Mouse (Mus musculus) myocyte (in vitro differentiated cells): Measurements from ENCODE around the gene Tenm4. TPM values are rescaled to one million over a fixed set of nuclear protein-coding genes. Genes with fewer than 3 reads are reported as not detected.

Source experiments
- H3K27me3 ChIP-seq: one replicate; pipeline ENCODE4 v1.6.1; 2011; ENCODE audit not compliant: control insufficient read depth, insufficient read depth, insufficient read length
- H3K36me3 ChIP-seq: one replicate; pipeline ENCODE4 v1.6.1; 2011; ENCODE audit not compliant: control insufficient read depth, insufficient read depth
- H3K4me2 ChIP-seq: one replicate; pipeline ENCODE4 v1.6.1; 2011; ENCODE audit warnings: low read depth, control low read depth
- H3K4me3 ChIP-seq: one replicate; pipeline ENCODE4 v1.5.1; 2011; ENCODE audit warnings: mild to moderate bottlenecking, control low read depth, moderate library complexity
- H3K79me2 ChIP-seq: one replicate; pipeline ENCODE4 v1.6.1; 2011; ENCODE audit not compliant: control insufficient read depth, insufficient read depth
- H3ac ChIP-seq: one replicate; pipeline ENCODE4 v1.6.1; 2011; ENCODE audit not compliant: control insufficient read depth, insufficient read length
- CEBPB ChIP-seq: IDR thresholded peaks from 2 replicates; pipeline ENCODE4 v1.6.1; 2011; ENCODE audit warnings: mild to moderate bottlenecking, moderate library complexity; ENCODE audit not compliant: poor library complexity, insufficient read depth, severe bottlenecking
- E2F4 ChIP-seq: IDR thresholded peaks from one replicate; pipeline ENCODE4 v1.6.1; 2011; ENCODE audit warnings: mild to moderate bottlenecking, control low read depth, moderate library complexity; ENCODE audit not compliant: insufficient read depth
- MAX ChIP-seq: IDR thresholded peaks from one replicate; pipeline ENCODE4 v1.6.1; 2011; ENCODE audit warnings: low read depth, mild to moderate bottlenecking, control low read depth
- MYOD1 ChIP-seq, 3 experiments: IDR thresholded peaks; one replicate each; pipeline ENCODE4 v1.6.1; 2011; ENCODE audit warnings: control low read depth in 2 of 3, low read depth in 2 of 3, mild to moderate bottlenecking in 2 of 3, moderate library complexity in 1 of 3; ENCODE audit not compliant: insufficient read length in 2 of 3, control insufficient read depth in 1 of 3
- MYOG ChIP-seq, 3 experiments: IDR thresholded peaks; one replicate each; pipeline ENCODE4 v1.6.1; 2011; ENCODE audit warnings: control low read depth in 2 of 3, low read depth in 2 of 3, mild to moderate bottlenecking in 2 of 3; ENCODE audit not compliant: insufficient read length in 2 of 3, control insufficient read depth in 1 of 3, insufficient read depth in 1 of 3
- POLR2A ChIP-seq: IDR thresholded peaks from one replicate; pipeline ENCODE4 v1.6.1; 2011; ENCODE audit warnings: low read depth, mild to moderate bottlenecking, control low read depth, moderate library complexity; ENCODE audit not compliant: insufficient read length
- POLR2AphosphoS2 ChIP-seq: IDR thresholded peaks from one replicate; pipeline ENCODE4 v1.6.1; 2011; ENCODE audit warnings: low read depth, control low read depth; ENCODE audit not compliant: insufficient read length
- REST ChIP-seq: IDR thresholded peaks from one replicate; pipeline ENCODE4 v1.6.1; 2011; ENCODE audit warnings: mild to moderate bottlenecking, control low read depth, moderate library complexity; ENCODE audit not compliant: insufficient read depth, insufficient read length
- SRF ChIP-seq: IDR thresholded peaks from one replicate; pipeline ENCODE4 v1.6.1; 2011; ENCODE audit warnings: low read depth; ENCODE audit not compliant: control insufficient read depth, insufficient read length
- TCF12 ChIP-seq: IDR thresholded peaks from one replicate; pipeline ENCODE4 v1.6.1; 2011; ENCODE audit warnings: mild to moderate bottlenecking, control low read depth; ENCODE audit not compliant: poor library complexity, insufficient read depth, severe bottlenecking
- TCF3 ChIP-seq: IDR thresholded peaks from one replicate; pipeline ENCODE4 v1.6.1; 2011; ENCODE audit warnings: low read depth, control low read depth; ENCODE audit not compliant: insufficient read length
- USF1 ChIP-seq: IDR thresholded peaks from one replicate; pipeline ENCODE4 v1.6.1; 2011; ENCODE audit warnings: low read depth, mild to moderate bottlenecking, control low read depth, moderate library complexity
- polyA plus RNA-seq: library from polyadenylated mRNA; unstranded; fragments of >200 nt; fragmentation: generic; extraction: Trizol; gene quantifications from one replicate; pipeline ENCODE4 v1.2.1, GENCODE M21; 2012; ENCODE audit warnings: missing spikeins

Gene Tenm4
- polyA plus RNA-seq, 1 experiment = 10.9 TPM

GRCm38 (mm10) chr7:96536313-96536880 lies 365.4 kb downstream of the Tenm4 start:
- no peak overlapping the region for H3K4me2 ChIP-seq
- no peaks in the 10 kb centered on the region for H3K79me2 ChIP-seq
- TF ChIP-seq POLR2AphosphoS2 (no peak), POLR2A (no peak), MYOG (IDR thresholded peaks at IDR 0.05; ENCODE audit: control insufficient read depth in 1 of 3, insufficient read depth in 1 of 3, insufficient read length in 2 of 3, low read depth in 2 of 3) (no peak), TCF3 (no peak), MAX (no peak), MYOD1 (IDR thresholded peaks at IDR 0.05; ENCODE audit: control insufficient read depth in 1 of 3, insufficient read length in 2 of 3, low read depth in 2 of 3) (no peak), USF1 (no peak), TCF12 (no peak), CEBPB (no peak), SRF (no peak), REST (no peak), E2F4 (no peak)
- no peak overlapping the region for H3K4me3 ChIP-seq
- no peaks in the 10 kb centered on the region for H3K27me3 ChIP-seq
- H3K36me3 ChIP-seq = no peaks in the 10 kb centered on the region
- no peak overlapping the region for H3ac ChIP-seq

- Histone ChIP-seq H3K4me2 (no peak overlapping the region), H3K79me2 (no peaks in the 10 kb centered on the region), H3K27me3 (no peaks in the 10 kb centered on the region), H3K36me3 (no peaks in the 10 kb centered on the region), H3ac (no peak overlapping the region), H3K4me3 (no peak overlapping the region)
- TF ChIP-seq TCF3 (no peak), POLR2A (no peak), USF1 (no peak), MYOD1 (IDR thresholded peaks at IDR 0.05; ENCODE audit: control insufficient read depth in 1 of 3, insufficient read length in 2 of 3, low read depth in 2 of 3) (no peak), MYOG (IDR thresholded peaks at IDR 0.05; ENCODE audit: control insufficient read depth in 1 of 3, insufficient read depth in 1 of 3, insufficient read length in 2 of 3, low read depth in 2 of 3) (no peak), REST (no peak), TCF12 (no peak), CEBPB (no peak), MAX (no peak), SRF (no peak), POLR2AphosphoS2 (no peak), E2F4 (no peak)
Measured at GRCm38 (mm10) chr7:96539248-96540034, 368.4 kb downstream of the Tenm4 start.

GRCm38 (mm10) chr7:96540458-96541096 lies 369.5 kb downstream of the Tenm4 start:
- Histone ChIP-seq H3K4me2 (no peak overlapping the region), H3ac (no peak overlapping the region), H3K27me3 (no peaks in the 10 kb centered on the region), H3K79me2 (no peaks in the 10 kb centered on the region), H3K36me3 (no peaks in the 10 kb centered on the region), H3K4me3 (no peak overlapping the region)
- TF ChIP-seq E2F4 = no peak
- TF ChIP-seq POLR2A = no peak
- no peak for TF ChIP-seq MYOG (IDR thresholded peaks at IDR 0.05; ENCODE audit: control insufficient read depth in 1 of 3, insufficient read depth in 1 of 3, insufficient read length in 2 of 3, low read depth in 2 of 3)
- TF ChIP-seq POLR2AphosphoS2 = no peak
- TF ChIP-seq CEBPB = no peak
- TF ChIP-seq MAX = no peak
- no peak for TF ChIP-seq REST
- no peak for TF ChIP-seq MYOD1 (IDR thresholded peaks at IDR 0.05; ENCODE audit: control insufficient read depth in 1 of 3, insufficient read length in 2 of 3, low read depth in 2 of 3)
- no peak for TF ChIP-seq USF1
- TF ChIP-seq SRF = no peak
- no peak for TF ChIP-seq TCF12
- no peak for TF ChIP-seq TCF3

GRCm38 (mm10) chr7:96545979-96546378 lies 374.9 kb downstream of the Tenm4 start:
- TF ChIP-seq REST (no peak), E2F4 (no peak), CEBPB (no peak), MYOD1 (IDR thresholded peaks at IDR 0.05; ENCODE audit: control insufficient read depth in 1 of 3, insufficient read length in 2 of 3, low read depth in 2 of 3) (no peak), USF1 (no peak)
- Histone ChIP-seq H3K4me3 (no peak overlapping the region), H3K79me2 (no peaks in the 10 kb centered on the region), H3K36me3 (no peaks in the 10 kb centered on the region), H3K4me2 (no peak overlapping the region), H3K27me3 (no peaks in the 10 kb centered on the region), H3ac (no peak overlapping the region)
